Mouse (Mus musculus) myocyte (in vitro differentiated cells): ENCODE data around the gene Gpm6b.

ENCODE experiments used
- CEBPB ChIP-seq: IDR thresholded peaks from 2 replicates; pipeline ENCODE4 v1.6.1; 2011; ENCODE audit warnings: mild to moderate bottlenecking, moderate library complexity; ENCODE audit not compliant: poor library complexity, insufficient read depth, severe bottlenecking
- MAX ChIP-seq: IDR thresholded peaks from one replicate; pipeline ENCODE4 v1.6.1; 2011; ENCODE audit warnings: low read depth, mild to moderate bottlenecking, control low read depth
- MYOD1 ChIP-seq, 3 experiments: IDR thresholded peaks; one replicate each; pipeline ENCODE4 v1.6.1; 2011; ENCODE audit warnings: control low read depth in 2 of 3, low read depth in 2 of 3, mild to moderate bottlenecking in 2 of 3, moderate library complexity in 1 of 3; ENCODE audit not compliant: insufficient read length in 2 of 3, control insufficient read depth in 1 of 3
- POLR2A ChIP-seq: IDR thresholded peaks from one replicate; pipeline ENCODE4 v1.6.1; 2011; ENCODE audit warnings: low read depth, mild to moderate bottlenecking, control low read depth, moderate library complexity; ENCODE audit not compliant: insufficient read length
- POLR2AphosphoS2 ChIP-seq: IDR thresholded peaks from one replicate; pipeline ENCODE4 v1.6.1; 2011; ENCODE audit warnings: low read depth, control low read depth; ENCODE audit not compliant: insufficient read length
- TCF12 ChIP-seq: IDR thresholded peaks from one replicate; pipeline ENCODE4 v1.6.1; 2011; ENCODE audit warnings: mild to moderate bottlenecking, control low read depth; ENCODE audit not compliant: poor library complexity, insufficient read depth, severe bottlenecking
- USF1 ChIP-seq: IDR thresholded peaks from one replicate; pipeline ENCODE4 v1.6.1; 2011; ENCODE audit warnings: low read depth, mild to moderate bottlenecking, control low read depth, moderate library complexity

- no peak for TF ChIP-seq POLR2A
- TF ChIP-seq USF1, result no peak
- TF ChIP-seq CEBPB, result no peak
- TF ChIP-seq MYOD1 (IDR thresholded peaks at IDR 0.05; ENCODE audit: control insufficient read depth in 1 of 3, insufficient read length in 2 of 3, low read depth in 2 of 3), result no peak
- TF ChIP-seq POLR2AphosphoS2, result no peak
- no peak for TF ChIP-seq TCF12
- TF ChIP-seq MAX, result no peak
Observed at GRCm38 (mm10) chrX:166271489-166271888, 32.8 kb downstream of the Gpm6b start.
